Mouse (Mus musculus): ENCODE measurements around the gene Accs. TPM values are rescaled to one million over a fixed set of nuclear protein-coding genes. Genes with fewer than 3 reads are reported as not detected.

Accs gene
- polyA plus RNA-seq, 1 experiment = 10.6 TPM

- no peaks in the 10 kb centered on the region for H3K27me3 ChIP-seq (ENCODE audit: control insufficient read depth, insufficient read depth, low read length)
- H3K4me1 ChIP-seq (ENCODE audit: control insufficient read depth, insufficient read depth, low read length) = no peaks in the 10 kb centered on the region
- no peak for TF ChIP-seq POLR2A (IDR thresholded peaks at IDR 0.05; ENCODE audit: borderline replicate concordance, insufficient read depth, low read length)
- no peak for TF ChIP-seq CTCF (IDR thresholded peaks at IDR 0.05; ENCODE audit: borderline replicate concordance, insufficient read depth, low read depth, low read length)
- no peak for DNase-seq
- no peak overlapping the region for H3K4me3 ChIP-seq (replicated peaks; ENCODE audit: insufficient read depth, low read depth, low read length)
- 52% methylated on average over 13 of the region's 13 CpGs for WGBS
- no peak overlapping the region for H3K27ac ChIP-seq (ENCODE audit: insufficient read depth, low read length)
Measured at GRCm38 (mm10) chr2:93850317-93850944, 688 bp upstream of the Accs start.

- no peak overlapping the region for H3K4me3 ChIP-seq (replicated peaks; ENCODE audit: insufficient read depth, low read depth, low read length)
- no peak overlapping the region for H3K27ac ChIP-seq (ENCODE audit: insufficient read depth, low read length)
- WGBS = 98% methylated on average over 3 of the region's 3 CpGs
- TF ChIP-seq CTCF (IDR thresholded peaks at IDR 0.05; ENCODE audit: borderline replicate concordance, insufficient read depth, low read depth, low read length) (no peak), POLR2A (IDR thresholded peaks at IDR 0.05; ENCODE audit: borderline replicate concordance, insufficient read depth, low read length) (no peak)
- H3K4me1 ChIP-seq (ENCODE audit: control insufficient read depth, insufficient read depth, low read length) = 0 out of 2 replicates have a peak, but pooled peaks cover 3% of the 10 kb centered on the region
- no peak for DNase-seq
- H3K27me3 ChIP-seq (ENCODE audit: control insufficient read depth, insufficient read depth, low read length) = no peaks in the 10 kb centered on the region
Measured at GRCm38 (mm10) chr2:93841349-93841748, 8.4 kb downstream of the Accs start.

GRCm38 (mm10) chr2:93840109-93840508, 9.6 kb downstream of the Accs start:
- Histone ChIP-seq H3K27ac (ENCODE audit: insufficient read depth, low read length) (no peak overlapping the region), H3K4me1 (ENCODE audit: control insufficient read depth, insufficient read depth, low read length) (0 out of 2 replicates have a peak, but pooled peaks cover 3% of the 10 kb centered on the region), H3K4me3 (replicated peaks; ENCODE audit: insufficient read depth, low read depth, low read length) (no peak overlapping the region), H3K27me3 (ENCODE audit: control insufficient read depth, insufficient read depth, low read length) (no peaks in the 10 kb centered on the region)
- 4% methylated on average over 6 of the region's 6 CpGs for WGBS
- TF ChIP-seq CTCF (IDR thresholded peaks at IDR 0.05; ENCODE audit: borderline replicate concordance, insufficient read depth, low read depth, low read length) (peak; percentile 33; the same call in 1 of the 2 replicates), POLR2A (IDR thresholded peaks at IDR 0.05; ENCODE audit: borderline replicate concordance, insufficient read depth, low read length) (no peak)
- peak; percentile 43 to 65 for DNase-seq

- TF ChIP-seq CTCF (IDR thresholded peaks at IDR 0.05; ENCODE audit: borderline replicate concordance, insufficient read depth, low read depth, low read length) (no peak), POLR2A (IDR thresholded peaks at IDR 0.05; ENCODE audit: borderline replicate concordance, insufficient read depth, low read length) (no peak)
- H3K27ac ChIP-seq (ENCODE audit: insufficient read depth, low read length) = no peak overlapping the region
- no peak overlapping the region for H3K4me3 ChIP-seq (replicated peaks; ENCODE audit: insufficient read depth, low read depth, low read length)
- DNase-seq = no peak
- 0 out of 2 replicates have a peak, but pooled peaks cover 3% of the 10 kb centered on the region for H3K4me1 ChIP-seq (ENCODE audit: control insufficient read depth, insufficient read depth, low read length)
- no peaks in the 10 kb centered on the region for H3K27me3 ChIP-seq (ENCODE audit: control insufficient read depth, insufficient read depth, low read length)
- WGBS = 95% methylated on average over 4 of the region's 4 CpGs
Measured at GRCm38 (mm10) chr2:93838931-93839330, 10.8 kb downstream of the Accs start.

- no peak for DNase-seq
- 71% methylated on average over 13 of the region's 13 CpGs for WGBS
Measured at GRCm38 (mm10) chr2:93836232-93836785, 13.4 kb downstream of the Accs start.

GRCm38 (mm10) chr2:93835596-93835995, 14.1 kb downstream of the Accs start:
- Histone ChIP-seq H3K4me1 (ENCODE audit: control insufficient read depth, insufficient read depth, low read length) (0 out of 2 replicates have a peak, but pooled peaks cover 3% of the 10 kb centered on the region), H3K27me3 (ENCODE audit: control insufficient read depth, insufficient read depth, low read length) (no peaks in the 10 kb centered on the region), H3K27ac (ENCODE audit: insufficient read depth, low read length) (no peak overlapping the region), H3K4me3 (replicated peaks; ENCODE audit: insufficient read depth, low read depth, low read length) (no peak overlapping the region)
- DNase-seq = no peak
- 82% methylated on average over 11 of the region's 11 CpGs for WGBS
- TF ChIP-seq POLR2A (IDR thresholded peaks at IDR 0.05; ENCODE audit: borderline replicate concordance, insufficient read depth, low read length) = no peak
- TF ChIP-seq CTCF (IDR thresholded peaks at IDR 0.05; ENCODE audit: borderline replicate concordance, insufficient read depth, low read depth, low read length) = no peak

More at GRCm38 (mm10) chr2:93836232-93836785, 13.4 kb downstream of the Accs start:
- TF ChIP-seq CTCF (IDR thresholded peaks at IDR 0.05; ENCODE audit: borderline replicate concordance, insufficient read depth, low read depth, low read length) = no peak
- no peak for TF ChIP-seq POLR2A (IDR thresholded peaks at IDR 0.05; ENCODE audit: borderline replicate concordance, insufficient read depth, low read length)
- Histone ChIP-seq H3K27ac (ENCODE audit: insufficient read depth, low read length) (no peak overlapping the region), H3K4me3 (replicated peaks; ENCODE audit: insufficient read depth, low read depth, low read length) (no peak overlapping the region), H3K4me1 (ENCODE audit: control insufficient read depth, insufficient read depth, low read length) (0 out of 2 replicates have a peak, but pooled peaks cover 3% of the 10 kb centered on the region), H3K27me3 (ENCODE audit: control insufficient read depth, insufficient read depth, low read length) (no peaks in the 10 kb centered on the region)

GRCm38 (mm10) chr2:93823519-93823918, 26.2 kb downstream of the Accs start:
- Histone ChIP-seq H3K4me1 (ENCODE audit: control insufficient read depth, insufficient read depth, low read length) (peaks cover 8% of the 10 kb centered on the region; the same call in 1 of the 2 replicates), H3K27me3 (ENCODE audit: control insufficient read depth, insufficient read depth, low read length) (no peaks in the 10 kb centered on the region), H3K4me3 (replicated peaks; ENCODE audit: insufficient read depth, low read depth, low read length) (no peak overlapping the region), H3K27ac (ENCODE audit: insufficient read depth, low read length) (no peak overlapping the region)
- 9% methylated on average over 8 of the region's 8 CpGs for WGBS
- peak; percentile 68 to 81 for DNase-seq
- TF ChIP-seq POLR2A (IDR thresholded peaks at IDR 0.05; ENCODE audit: borderline replicate concordance, insufficient read depth, low read length) = no peak
- TF ChIP-seq CTCF (IDR thresholded peaks at IDR 0.05; ENCODE audit: borderline replicate concordance, insufficient read depth, low read depth, low read length) = peak; percentile 97
